Mouse (Mus musculus) bone marrow, adult 2 months (tissue): ENCODE measurements around the gene D430041D05Rik. TPM values are rescaled to one million over a fixed set of nuclear protein-coding genes. Genes with fewer than 3 reads are reported as not detected.

Source experiments
- H3K27ac ChIP-seq: fragments of 200-500 bp; 2 replicates; pipeline ENCODE4 v1.5.1; 2012; ENCODE audit warnings: low read depth, mild to moderate bottlenecking, control low read depth, inconsistent platforms, low read length; ENCODE audit not compliant: control insufficient read depth, poor library complexity, insufficient read depth
- H3K4me1 ChIP-seq: fragments of 200-500 bp; 2 replicates; pipeline ENCODE4 v1.6.1; 2011; ENCODE audit warnings: low read length; ENCODE audit not compliant: control insufficient read depth, insufficient read depth
- H3K4me3 ChIP-seq: fragments of 200-500 bp; replicated peaks from 2 replicates; pipeline ENCODE3; 2011; ENCODE audit warnings: mild to moderate bottlenecking, low read depth, low read length, control low read depth; ENCODE audit not compliant: control insufficient read depth
- CTCF ChIP-seq: fragments of 200-500 bp; IDR thresholded peaks from 2 replicates; pipeline ENCODE4 v1.5.1; 2011; ENCODE audit warnings: low read length, control low read depth; ENCODE audit not compliant: control insufficient read depth, insufficient read depth
- POLR2A ChIP-seq: fragments of 200-500 bp; IDR thresholded peaks from 2 replicates; pipeline ENCODE4 v1.6.1; 2011; ENCODE audit warnings: low read depth, mild to moderate bottlenecking, control low read depth, low read length, borderline replicate concordance; ENCODE audit not compliant: control insufficient read depth
- WGBS: fragments of 180-500 bp; shearing (Covaris S2); methylation state at CpG from one replicate; pipeline ENCODE4 v1.1.7; 2018; 5-methylcytosine and 5-hydroxymethylcytosine counted together
- polyA plus RNA-seq: library from polyadenylated mRNA; stranded (reverse); fragments of >200 nt; gene quantifications from 2 replicates; pipeline ENCODE4 v1.2.4, GENCODE M21; 2011; ENCODE audit warnings: low replicate concordance; ENCODE audit not compliant: missing spikeins, insufficient read depth, insufficient read length

The D430041D05Rik gene
- polyA plus RNA-seq, 1 experiment: not detected

GRCm38 (mm10) chr2:104323351-104323750, 87.5 kb downstream of the D430041D05Rik start:
- Histone ChIP-seq H3K4me1 (no peaks in the 10 kb centered on the region), H3K4me3 (no peak overlapping the region), H3K27ac (no peak overlapping the region)
- WGBS: 77% methylated on average over 5 of the region's 5 CpGs
- no peak for TF ChIP-seq CTCF
- no peak for TF ChIP-seq POLR2A

- Histone ChIP-seq H3K27ac (no peak overlapping the region), H3K4me1 (no peaks in the 10 kb centered on the region), H3K4me3 (no peak overlapping the region)
- TF ChIP-seq CTCF (no peak), POLR2A (no peak)
- 81% methylated on average over 13 of the region's 13 CpGs for whole genome bisulfite sequencing
These were observed 90.7 kb downstream of the D430041D05Rik start for GRCm38 (mm10) chr2:104320061-104320624.

GRCm38 (mm10) chr2:104319443-104319842, 91.4 kb downstream of the D430041D05Rik start:
- no peak for TF ChIP-seq POLR2A
- TF ChIP-seq CTCF: no peak
- Histone ChIP-seq H3K27ac (no peak overlapping the region), H3K4me3 (no peak overlapping the region), H3K4me1 (no peaks in the 10 kb centered on the region)
- 96% methylated on average over 10 of the region's 10 CpGs for WGBS

GRCm38 (mm10) chr2:104318881-104319280, 91.9 kb downstream of the D430041D05Rik start:
- 43% methylated on average over 8 of the region's 8 CpGs for WGBS
- H3K4me1 ChIP-seq: no peaks in the 10 kb centered on the region
- TF ChIP-seq POLR2A (no peak), CTCF (no peak)
- H3K27ac ChIP-seq: no peak overlapping the region
- H3K4me3 ChIP-seq: no peak overlapping the region

GRCm38 (mm10) chr2:104318259-104318658, 92.6 kb downstream of the D430041D05Rik start:
- TF ChIP-seq POLR2A: no peak
- TF ChIP-seq CTCF: no peak
- Histone ChIP-seq H3K4me3 (no peak overlapping the region), H3K4me1 (no peaks in the 10 kb centered on the region), H3K27ac (no peak overlapping the region)
- WGBS: 60% methylated on average over 2 of the region's 2 CpGs

- WGBS: 78% methylated on average over 6 of the region's 6 CpGs
- Histone ChIP-seq H3K4me3 (no peak overlapping the region), H3K4me1 (no peaks in the 10 kb centered on the region), H3K27ac (no peak overlapping the region)
- TF ChIP-seq CTCF (no peak), POLR2A (no peak)
These were observed 93.2 kb downstream of the D430041D05Rik start for GRCm38 (mm10) chr2:104317631-104318030.

- Histone ChIP-seq H3K4me1 (no peaks in the 10 kb centered on the region), H3K4me3 (no peak overlapping the region), H3K27ac (no peak overlapping the region)
- TF ChIP-seq CTCF (no peak), POLR2A (no peak)
- WGBS: 77% methylated on average over 8 of the region's 8 CpGs
These were observed 94.3 kb downstream of the D430041D05Rik start for GRCm38 (mm10) chr2:104316483-104316882.

GRCm38 (mm10) chr2:104313246-104313645, 97.6 kb downstream of the D430041D05Rik start:
- H3K27ac ChIP-seq: no peak overlapping the region
- H3K4me1 ChIP-seq: no peaks in the 10 kb centered on the region
- H3K4me3 ChIP-seq: no peak overlapping the region
- TF ChIP-seq CTCF (no peak), POLR2A (no peak)
- 79% methylated on average over 6 of the region's 6 CpGs for WGBS

GRCm38 (mm10) chr2:104307102-104307501, 103.7 kb downstream of the D430041D05Rik start:
- TF ChIP-seq CTCF (no peak), POLR2A (no peak)
- Histone ChIP-seq H3K27ac (no peak overlapping the region), H3K4me1 (no peaks in the 10 kb centered on the region), H3K4me3 (no peak overlapping the region)
- 75% methylated on average over 4 of the region's 4 CpGs for WGBS
